Mouse (Mus musculus) MEL (cell line): Measurements from ENCODE around the gene Trim66. TPM values are rescaled to one million over a fixed set of nuclear protein-coding genes. Genes with fewer than 3 reads are reported as not detected.

Experiments
- DNase-seq: peaks from one replicate; pipeline ENCODE4 v3.0.0; 2011; ENCODE audit warnings: low read depth, low spot score
- H3K27ac ChIP-seq: 2 replicates; pipeline ENCODE4 v1.5.1; 2012; ENCODE audit warnings: low read depth, mild to moderate bottlenecking, control low read depth, low read length, moderate library complexity; ENCODE audit not compliant: control insufficient read depth
- H3K27me3 ChIP-seq, 2 experiments: fragments of 150-350 bp in 1 of 2; sonication (generic) in 1 of 2; 2 replicates each; pipeline ENCODE4 v1.6.1; 2012; ENCODE audit warnings: low read length in 2 of 2, mild to moderate bottlenecking in 2 of 2, improper control_type of control experiment in 1 of 2, moderate library complexity in 1 of 2; ENCODE audit not compliant: insufficient read depth in 2 of 2, control insufficient read depth in 1 of 2
- H3K36me3 ChIP-seq, 2 experiments: 2 replicates each; pipeline ENCODE4 v1.6.1; 2012 to 2014; ENCODE audit warnings: low read length in 2 of 2, improper control_type of control experiment in 1 of 2, inconsistent platforms in 1 of 2, mild to moderate bottlenecking in 1 of 2; ENCODE audit not compliant: insufficient read depth in 2 of 2, control insufficient read depth in 1 of 2
- H3K4me1 ChIP-seq, 2 experiments: fragments of 150-350 bp in 1 of 2; sonication (generic) in 1 of 2; 2 replicates each; pipeline ENCODE4 v1.6.1; 2012; ENCODE audit warnings: low read length in 2 of 2, improper control_type of control experiment in 1 of 2, mild to moderate bottlenecking in 1 of 2; ENCODE audit not compliant: insufficient read depth in 2 of 2, control insufficient read depth in 1 of 2
- H3K4me3 ChIP-seq, 2 experiments: fragments of 150-350 bp in 1 of 2; sonication (generic) in 1 of 2; 2 replicates each; pipeline ENCODE4 v1.5.1; 2012; ENCODE audit warnings: low read depth in 2 of 2, low read length in 2 of 2, mild to moderate bottlenecking in 2 of 2, moderate library complexity in 2 of 2, control low read depth in 1 of 2, improper control_type of control experiment in 1 of 2; ENCODE audit not compliant: control insufficient read depth in 1 of 2, insufficient read depth in 1 of 2
- H3K79me2 ChIP-seq: 2 replicates; pipeline ENCODE4 v1.6.1; 2012; ENCODE audit warnings: mild to moderate bottlenecking, low read length, moderate library complexity; ENCODE audit not compliant: control insufficient read depth, poor library complexity, insufficient read depth
- H3K9ac ChIP-seq: 2 replicates; pipeline ENCODE4 v1.6.1; 2012; ENCODE audit warnings: low read depth, mild to moderate bottlenecking, control low read depth, low read length, moderate library complexity; ENCODE audit not compliant: control insufficient read depth, poor library complexity, severe bottlenecking
- H3K9me3 ChIP-seq: fragments of 150-350 bp; sonication (generic); replicated peaks from 2 replicates; pipeline ENCODE4 v1.6.1; 2012; ENCODE audit warnings: mild to moderate bottlenecking, low read length, improper control_type of control experiment, moderate library complexity; ENCODE audit not compliant: insufficient read depth
- CHD1 ChIP-seq: IDR thresholded peaks from 2 replicates; pipeline ENCODE4 v1.6.1; 2012; ENCODE audit warnings: low read depth, mild to moderate bottlenecking, inconsistent platforms, low read length, improper control_type of control experiment
- CHD2 ChIP-seq: IDR thresholded peaks from 2 replicates; pipeline ENCODE4 v1.6.1; 2011; ENCODE audit warnings: low read length, improper control_type of control experiment
- CTCF ChIP-seq, 3 experiments: IDR thresholded peaks in 2 of 3; conservative IDR thresholded peaks in 1 of 3; 2 replicates each; pipeline ENCODE4 v1.5.1; 2011 to 2012; ENCODE audit warnings: low read length in 3 of 3, low read depth in 2 of 3, mild to moderate bottlenecking in 2 of 3, improper control_type of control experiment in 1 of 3, inconsistent platforms in 1 of 3, mixed read lengths in 1 of 3, moderate library complexity in 1 of 3; ENCODE audit not compliant: control insufficient read depth in 1 of 3, insufficient read depth in 1 of 3, poor library complexity in 1 of 3, severe bottlenecking in 1 of 3
- E2F4 ChIP-seq: IDR thresholded peaks from 2 replicates; pipeline ENCODE4 v1.6.1; 2011; ENCODE audit warnings: low read depth, low read length, improper control_type of control experiment, borderline replicate concordance
- ELF1 ChIP-seq: IDR thresholded peaks from 2 replicates; pipeline ENCODE4 v1.6.1; 2014; ENCODE audit warnings: low read depth, mild to moderate bottlenecking, inconsistent platforms, low read length, improper control_type of control experiment, moderate library complexity
- EP300 ChIP-seq, 2 experiments: IDR thresholded peaks; 2 replicates each; pipeline ENCODE4 v1.6.1; 2011; ENCODE audit warnings: improper control_type of control experiment in 2 of 2, low read length in 2 of 2, low read depth in 1 of 2, mild to moderate bottlenecking in 1 of 2
- ETS1 ChIP-seq: IDR thresholded peaks from 2 replicates; pipeline ENCODE4 v1.6.1; 2012; ENCODE audit warnings: low read depth, mild to moderate bottlenecking, inconsistent platforms, low read length, improper control_type of control experiment, moderate library complexity
- GABPA ChIP-seq: IDR thresholded peaks from 2 replicates; pipeline ENCODE4 v1.6.1; 2012; ENCODE audit warnings: low read depth, mild to moderate bottlenecking, inconsistent platforms, low read length, improper control_type of control experiment, moderate library complexity
- GATA1 ChIP-seq: IDR thresholded peaks from 2 replicates; pipeline ENCODE4 v1.6.1; 2011; ENCODE audit warnings: low read depth, low read length, improper control_type of control experiment
- MAFK ChIP-seq: IDR thresholded peaks from 2 replicates; pipeline ENCODE4 v1.6.1; 2011; ENCODE audit warnings: low read depth, mild to moderate bottlenecking, low read length, improper control_type of control experiment, borderline replicate concordance
- MEF2A ChIP-seq: IDR thresholded peaks from 2 replicates; pipeline ENCODE4 v1.6.1; 2014; ENCODE audit warnings: low read depth, mild to moderate bottlenecking, inconsistent platforms, low read length, improper control_type of control experiment; ENCODE audit not compliant: poor library complexity, insufficient replicate concordance, severe bottlenecking; ENCODE audit errors: extremely low read depth
- MYB ChIP-seq: IDR thresholded peaks from 2 replicates; pipeline ENCODE4 v1.6.1; 2011; ENCODE audit warnings: mild to moderate bottlenecking, low read depth, low read length, improper control_type of control experiment
- MYC ChIP-seq: IDR thresholded peaks from 2 replicates; pipeline ENCODE4 v1.6.1; 2011; ENCODE audit warnings: low read depth, mild to moderate bottlenecking, low read length, improper control_type of control experiment, moderate library complexity
- NELFE ChIP-seq: IDR thresholded peaks from 2 replicates; pipeline ENCODE4 v1.6.1; 2011; ENCODE audit warnings: low read depth, low read length, improper control_type of control experiment
- POLR2A ChIP-seq, 2 experiments: IDR thresholded peaks; 2 replicates each; pipeline ENCODE4 v1.6.1; 2011 to 2012; ENCODE audit warnings: low read length in 2 of 2, mild to moderate bottlenecking in 2 of 2, control low read depth in 1 of 2, improper control_type of control experiment in 1 of 2, low read depth in 1 of 2, moderate library complexity in 1 of 2; ENCODE audit not compliant: control insufficient read depth in 1 of 2, insufficient read depth in 1 of 2, poor library complexity in 1 of 2
- POLR2AphosphoS2 ChIP-seq: IDR thresholded peaks from 2 replicates; pipeline ENCODE4 v1.6.1; 2011; ENCODE audit warnings: low read length, improper control_type of control experiment
- RAD21 ChIP-seq: IDR thresholded peaks from 2 replicates; pipeline ENCODE4 v1.6.1; 2011; ENCODE audit warnings: mild to moderate bottlenecking, low read depth, low read length, improper control_type of control experiment
- RCOR1 ChIP-seq: IDR thresholded peaks from 2 replicates; pipeline ENCODE4 v1.6.1; 2012; ENCODE audit warnings: low read depth, mild to moderate bottlenecking, inconsistent platforms, low read length, improper control_type of control experiment
- SIN3A ChIP-seq: IDR thresholded peaks from 2 replicates; pipeline ENCODE4 v1.6.1; 2012; ENCODE audit warnings: low read length, improper control_type of control experiment, inconsistent platforms
- SMC3 ChIP-seq: IDR thresholded peaks from 2 replicates; pipeline ENCODE4 v1.6.1; 2011; ENCODE audit warnings: low read depth, low read length, improper control_type of control experiment
- TAL1 ChIP-seq: IDR thresholded peaks from 2 replicates; pipeline ENCODE4 v1.6.1; 2012; ENCODE audit warnings: mild to moderate bottlenecking, inconsistent platforms, low read length, moderate library complexity, mixed read lengths
- USF1 ChIP-seq: IDR thresholded peaks from 2 replicates; pipeline ENCODE4 v1.6.1; 2014; ENCODE audit warnings: low read depth, mild to moderate bottlenecking, inconsistent platforms, low read length, improper control_type of control experiment, moderate library complexity
- USF2 ChIP-seq, 2 experiments: IDR thresholded peaks; 2 replicates each; pipeline ENCODE4 v1.6.1; 2011 to 2012; ENCODE audit warnings: improper control_type of control experiment in 2 of 2, low read length in 2 of 2, borderline replicate concordance in 1 of 2, inconsistent platforms in 1 of 2, low read depth in 1 of 2, mild to moderate bottlenecking in 1 of 2; ENCODE audit not compliant: insufficient read depth in 1 of 2
- polyA plus RNA-seq, 2 experiments: library from polyadenylated mRNA; stranded (reverse) in 1 of 2; unstranded in 1 of 2; fragments of >175 nt in 1 of 2; fragments of >200 nt in 1 of 2; gene quantifications; 2 replicates each; pipeline versions ENCODE4 v1.2.1 to v1.2.4; 2012; ENCODE audit warnings: low replicate concordance in 2 of 2, low read depth in 1 of 2; ENCODE audit not compliant: insufficient read length in 2 of 2, insufficient read depth in 1 of 2, missing spikeins in 1 of 2
- total RNA-seq: library from RNA; depleted of rRNA; stranded (reverse); fragments of 300-350 nt; gene quantifications from 2 replicates; pipeline ENCODE4 v1.2.3, GENCODE M21; 2012

Gene Trim66
- total and polyA plus RNA-seq, 3 experiments, result 0.01 TPM; not detected in 2

GRCm38 (mm10) chr7:109532691-109533090 lies 24.8 kb upstream of the Trim66 start:
- no peaks in the 10 kb centered on the region for H3K79me2 ChIP-seq
- H3K27me3 ChIP-seq, result no peaks in the 10 kb centered on the region
- no peaks in the 10 kb centered on the region for H3K9me3 ChIP-seq
- H3K27ac ChIP-seq, result no peak overlapping the region
- H3K4me3 ChIP-seq, result no peak overlapping the region
- no peak overlapping the region for H3K9ac ChIP-seq
- no peaks in the 10 kb centered on the region for H3K36me3 ChIP-seq
- no peak for DNase-seq
- TF ChIP-seq E2F4 (no peak), TAL1 (no peak), USF2 (IDR thresholded peaks at IDR 0.05; ENCODE audit: borderline replicate concordance in 1 of 2, insufficient read depth in 1 of 2, low read depth in 1 of 2, low read length in 2 of 2) (no peak), GABPA (no peak), POLR2AphosphoS2 (no peak), EP300 (IDR thresholded peaks at IDR 0.05; ENCODE audit: low read depth in 1 of 2, low read length in 2 of 2) (no peak), CTCF (IDR thresholded peaks at IDR 0.05 in 2 of 3, conservative IDR thresholded peaks at IDR 0.05 in 1 of 3; ENCODE audit: control insufficient read depth in 1 of 3, insufficient read depth in 1 of 3, low read depth in 2 of 3, low read length in 3 of 3, poor library complexity in 1 of 3, severe bottlenecking in 1 of 3) (no peak), ELF1 (no peak), GATA1 (no peak), SIN3A (no peak), CHD2 (no peak), MEF2A (no peak), USF1 (no peak), ETS1 (no peak), RAD21 (no peak), MYC (no peak), CHD1 (no peak), NELFE (no peak), RCOR1 (no peak), MYB (no peak)
- no peaks in the 10 kb centered on the region for H3K4me1 ChIP-seq

GRCm38 (mm10) chr7:109531501-109531900 lies 23.6 kb upstream of the Trim66 start:
- Histone ChIP-seq H3K9me3 (no peaks in the 10 kb centered on the region), H3K4me3 (no peak overlapping the region), H3K4me1 (no peaks in the 10 kb centered on the region), H3K9ac (no peak overlapping the region), H3K27ac (no peak overlapping the region), H3K79me2 (no peaks in the 10 kb centered on the region), H3K27me3 (no peaks in the 10 kb centered on the region), H3K36me3 (no peaks in the 10 kb centered on the region)
- DNase-seq, result no peak
- no peak for TF ChIP-seq POLR2AphosphoS2
- TF ChIP-seq MAFK, result no peak
- TF ChIP-seq CTCF (IDR thresholded peaks at IDR 0.05 in 2 of 3, conservative IDR thresholded peaks at IDR 0.05 in 1 of 3; ENCODE audit: control insufficient read depth in 1 of 3, insufficient read depth in 1 of 3, low read depth in 2 of 3, low read length in 3 of 3, poor library complexity in 1 of 3, severe bottlenecking in 1 of 3), result no peak
- no peak for TF ChIP-seq SMC3
- no peak for TF ChIP-seq E2F4
- no peak for TF ChIP-seq POLR2A (IDR thresholded peaks at IDR 0.05; ENCODE audit: control insufficient read depth in 1 of 2, insufficient read depth in 1 of 2, low read depth in 1 of 2, low read length in 2 of 2, poor library complexity in 1 of 2)
- TF ChIP-seq NELFE, result no peak
- TF ChIP-seq RCOR1, result no peak
